Mouse (Mus musculus) heart, postnatal 0 days (tissue): ENCODE measurements around the gene Olfr69.

Experiments
- CTCF ChIP-seq: IDR thresholded peaks from 2 replicates; pipeline ENCODE4 v1.5.1; 2016; ENCODE audit warnings: antibody characterized with exemption, control low read depth, low read depth
- EP300 ChIP-seq: IDR thresholded peaks from 2 replicates; pipeline ENCODE4 v1.6.1; 2016; ENCODE audit warnings: antibody characterized with exemption, low read depth

DNA sequence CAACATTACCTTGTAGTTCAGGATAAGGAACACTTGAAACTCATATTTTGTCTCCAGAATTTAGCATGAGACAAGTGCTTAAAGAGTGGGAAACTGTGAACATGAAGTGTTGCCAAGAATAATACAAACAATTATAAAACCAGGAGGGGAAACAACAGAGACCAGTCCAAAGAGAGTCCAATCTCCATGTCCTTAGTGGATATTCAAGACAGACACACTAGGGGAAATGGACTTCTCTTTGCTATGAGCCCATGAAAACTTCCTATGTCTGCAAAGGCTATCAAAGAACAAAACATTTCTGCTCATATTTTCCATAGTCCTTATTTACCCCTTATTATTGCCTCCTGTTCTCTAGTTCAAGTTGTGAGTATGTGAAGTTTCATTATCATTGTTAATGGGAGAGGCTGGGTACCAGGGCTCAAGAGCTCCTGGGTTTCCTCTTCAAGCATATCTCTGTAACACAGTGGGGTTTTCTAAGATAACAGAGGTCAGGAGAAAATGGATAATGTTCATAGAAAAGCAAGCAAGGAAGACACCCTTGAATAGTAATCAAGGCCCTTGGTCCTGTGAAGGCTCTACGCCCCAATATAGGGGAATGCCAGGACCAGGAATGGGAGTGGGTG, 39.9 kb upstream of the Olfr69 start:
- TF ChIP-seq EP300 (no peak), CTCF (no peak)
